Mouse (Mus musculus) testis, adult 2 months (tissue): ENCODE measurements around the gene Tspan18. TPM values are rescaled to one million over a fixed set of nuclear protein-coding genes. Genes with fewer than 3 reads are reported as not detected.

Experiments
- H3K27ac ChIP-seq: fragments of 200-500 bp; 2 replicates; pipeline ENCODE4 v1.5.1; 2012; ENCODE audit warnings: low read depth, low read length; ENCODE audit not compliant: control insufficient read depth, insufficient read depth
- H3K27me3 ChIP-seq: fragments of 200-500 bp; 2 replicates; pipeline ENCODE4 v1.6.1; 2012; ENCODE audit warnings: mild to moderate bottlenecking, low read length, moderate library complexity; ENCODE audit not compliant: control insufficient read depth, insufficient read depth
- H3K36me3 ChIP-seq: fragments of 200-500 bp; 2 replicates; pipeline ENCODE4 v1.6.1; 2012; ENCODE audit warnings: mild to moderate bottlenecking, low read length; ENCODE audit not compliant: control insufficient read depth, insufficient read depth
- H3K4me1 ChIP-seq: fragments of 200-500 bp; 2 replicates; pipeline ENCODE4 v1.6.1; 2012; ENCODE audit warnings: low read length; ENCODE audit not compliant: control insufficient read depth, insufficient read depth
- H3K4me3 ChIP-seq: fragments of 200-500 bp; 2 replicates; pipeline ENCODE4 v1.5.1; 2012; ENCODE audit warnings: low read depth, mild to moderate bottlenecking, low read length, moderate library complexity, mixed read lengths; ENCODE audit not compliant: control insufficient read depth
- CTCF ChIP-seq: fragments of 200-500 bp; IDR thresholded peaks from 2 replicates; pipeline ENCODE4 v1.5.1; 2012; ENCODE audit warnings: low read depth, mild to moderate bottlenecking, inconsistent platforms, low read length, moderate library complexity; ENCODE audit not compliant: control insufficient read depth, insufficient read depth, insufficient replicate concordance
- POLR2A ChIP-seq: fragments of 200-500 bp; IDR thresholded peaks from 2 replicates; pipeline ENCODE4 v1.6.1; 2012; ENCODE audit warnings: low read depth, mild to moderate bottlenecking, inconsistent platforms, low read length, moderate library complexity; ENCODE audit not compliant: control insufficient read depth
- polyA plus RNA-seq: library from polyadenylated mRNA; depleted of rRNA; stranded (reverse); fragments of >200 nt; gene quantifications from 2 replicates; pipeline ENCODE4 v1.2.3, GENCODE M21; 2012

Gene Tspan18
- polyA plus RNA-seq, 1 experiment = 15.8 TPM

- Histone ChIP-seq H3K4me1 (peaks cover 7% of the 10 kb centered on the region), H3K4me3 (no peak overlapping the region), H3K27me3 (no peaks in the 10 kb centered on the region), H3K36me3 (no peaks in the 10 kb centered on the region), H3K27ac (no peak overlapping the region)
- TF ChIP-seq CTCF = no peak
Observed at GRCm38 (mm10) chr2:93177668-93178312, 156.5 kb downstream of the Tspan18 start.

- TF ChIP-seq CTCF = no peak
- no peak for TF ChIP-seq POLR2A
- Histone ChIP-seq H3K27ac (no peak overlapping the region), H3K36me3 (no peaks in the 10 kb centered on the region), H3K4me1 (peaks cover 7% of the 10 kb centered on the region), H3K27me3 (no peaks in the 10 kb centered on the region), H3K4me3 (no peak overlapping the region)
Observed at GRCm38 (mm10) chr2:93176871-93177667, 157.2 kb downstream of the Tspan18 start.

GRCm38 (mm10) chr2:93176193-93176798 lies 158.0 kb downstream of the Tspan18 start:
- H3K4me1 ChIP-seq = peaks cover 7% of the 10 kb centered on the region
- no peaks in the 10 kb centered on the region for H3K36me3 ChIP-seq
- H3K27me3 ChIP-seq = no peaks in the 10 kb centered on the region
- no peak overlapping the region for H3K4me3 ChIP-seq
- TF ChIP-seq POLR2A (no peak), CTCF (no peak)
- no peak overlapping the region for H3K27ac ChIP-seq

- H3K4me1 ChIP-seq = peaks cover 7% of the 10 kb centered on the region
- H3K4me3 ChIP-seq = no peak overlapping the region
- no peaks in the 10 kb centered on the region for H3K36me3 ChIP-seq
- no peaks in the 10 kb centered on the region for H3K27me3 ChIP-seq
- no peak overlapping the region for H3K27ac ChIP-seq
- no peak for TF ChIP-seq CTCF
- TF ChIP-seq POLR2A = no peak
Observed at GRCm38 (mm10) chr2:93175721-93176120, 158.6 kb downstream of the Tspan18 start.

GRCm38 (mm10) chr2:93175278-93175677 lies 159.0 kb downstream of the Tspan18 start:
- no peaks in the 10 kb centered on the region for H3K36me3 ChIP-seq
- TF ChIP-seq CTCF (no peak), POLR2A (no peak)
- H3K4me1 ChIP-seq = peaks cover 7% of the 10 kb centered on the region
- H3K27me3 ChIP-seq = no peaks in the 10 kb centered on the region
- no peak overlapping the region for H3K4me3 ChIP-seq
- no peak overlapping the region for H3K27ac ChIP-seq

- H3K27me3 ChIP-seq = no peaks in the 10 kb centered on the region
- H3K4me3 ChIP-seq = no peak overlapping the region
- H3K4me1 ChIP-seq = peaks cover 7% of the 10 kb centered on the region
- no peak for TF ChIP-seq POLR2A
- TF ChIP-seq CTCF = no peak
- no peak overlapping the region for H3K27ac ChIP-seq
- H3K36me3 ChIP-seq = no peaks in the 10 kb centered on the region
Observed at GRCm38 (mm10) chr2:93174159-93174558, 160.1 kb downstream of the Tspan18 start.

- Histone ChIP-seq H3K4me1 (peaks cover 5% of the 10 kb centered on the region), H3K4me3 (no peak overlapping the region), H3K36me3 (no peaks in the 10 kb centered on the region), H3K27ac (no peak overlapping the region), H3K27me3 (no peaks in the 10 kb centered on the region)
- TF ChIP-seq CTCF (no peak), POLR2A (no peak)
Observed at GRCm38 (mm10) chr2:93172460-93172859, 161.8 kb downstream of the Tspan18 start.

GRCm38 (mm10) chr2:93171929-93172328 lies 162.4 kb downstream of the Tspan18 start:
- Histone ChIP-seq H3K4me3 (no peak overlapping the region), H3K4me1 (peaks cover 5% of the 10 kb centered on the region), H3K27ac (no peak overlapping the region), H3K36me3 (no peaks in the 10 kb centered on the region), H3K27me3 (no peaks in the 10 kb centered on the region)
- TF ChIP-seq CTCF (no peak), POLR2A (no peak)
